Mouse (Mus musculus) kidney, postnatal 0 days (tissue): ENCODE data around the gene Kazald1. TPM values are rescaled to one million over a fixed set of nuclear protein-coding genes. Genes with fewer than 3 reads are reported as not detected.

Source experiments
- ATAC-seq: fragments of 200-750 bp; cut with Nextera tagmentation; replicated peaks from 2 replicates; pipeline ENCODE4 v1.8.0; 2017; ENCODE audit warnings: low read depth, moderate number of reproducible peaks, moderate TSS enrichment, moderate library complexity; ENCODE audit not compliant: low FRiP score
- DNase-seq: peaks from one replicate; pipeline ENCODE4 v3.0.0-alpha.2; 2016; ENCODE audit warnings: low spot score
- H3K27ac ChIP-seq: fragments of 300-500 bp; sonication (generic); 2 replicates; pipeline ENCODE4 v1.5.1; 2014; ENCODE audit warnings: mild to moderate bottlenecking
- H3K27me3 ChIP-seq: fragments of 300-500 bp; sonication (generic); 2 replicates; pipeline ENCODE4 v1.6.1; 2014; ENCODE audit warnings: low read length, mixed read lengths; ENCODE audit not compliant: insufficient read depth
- H3K36me3 ChIP-seq: fragments of 300-500 bp; sonication (generic); 2 replicates; pipeline ENCODE4 v1.6.1; 2014; ENCODE audit warnings: low read length, mixed read lengths; ENCODE audit not compliant: insufficient read depth
- H3K4me1 ChIP-seq: fragments of 300-500 bp; sonication (generic); replicated peaks from 2 replicates; pipeline ENCODE4 v1.6.1; 2014; ENCODE audit warnings: antibody characterized with exemption, low read length, mixed read lengths; ENCODE audit not compliant: insufficient read depth
- H3K4me2 ChIP-seq: fragments of 300-500 bp; sonication (generic); 2 replicates; pipeline ENCODE4 v1.6.1; 2014; ENCODE audit warnings: mild to moderate bottlenecking, low read length, moderate library complexity, mixed read lengths
- H3K4me3 ChIP-seq: fragments of 300-500 bp; sonication (generic); replicated peaks from 2 replicates; pipeline ENCODE4 v1.5.1; 2014; ENCODE audit warnings: low read depth, low read length
- H3K9ac ChIP-seq: fragments of 300-500 bp; sonication (generic); 2 replicates; pipeline ENCODE4 v1.6.1; 2014; ENCODE audit warnings: low read depth, low read length
- H3K9me3 ChIP-seq: fragments of 300-500 bp; sonication (generic); replicated peaks from 2 replicates; pipeline ENCODE4 v1.6.1; 2016; ENCODE audit warnings: low read length, inconsistent platforms, mixed read lengths
- CTCF ChIP-seq: IDR thresholded peaks from 2 replicates; pipeline ENCODE4 v1.5.1; 2016; ENCODE audit warnings: antibody characterized with exemption, low read depth, mild to moderate bottlenecking, moderate library complexity
- WGBS: fragments of 180-500 bp; shearing (Covaris S2); extraction: QIAGEN DNeasy Blood & Tissue Kit; methylation state at CpG from one replicate; pipeline ENCODE4 v1.1.7; 2014; 5-methylcytosine and 5-hydroxymethylcytosine counted together
- polyA plus RNA-seq: library from polyadenylated mRNA; unstranded; fragments of >200 nt; fragmentation: Nextera tagmentation; extraction: Ambion mirVana; gene quantifications from 2 replicates; pipeline ENCODE4 v1.2.1, GENCODE M21; 2015

The Kazald1 gene
- polyA plus RNA-seq, 1 experiment from 2014 or later, result 23.6 TPM

- no peaks in the 10 kb centered on the region for H3K9me3 ChIP-seq
- WGBS, result 22% methylated on average over 17 of the region's 17 CpGs
- H3K4me1 ChIP-seq, result no peaks in the 10 kb centered on the region
Measured at GRCm38 (mm10) chr19:45067170-45067569, 7.9 kb upstream of the Kazald1 start.

GRCm38 (mm10) chr19:45067758-45068510, 7.1 kb upstream of the Kazald1 start:
- DNase-seq, result no peak
- Histone ChIP-seq H3K9me3 (no peaks in the 10 kb centered on the region), H3K9ac (no peak overlapping the region), H3K27ac (no peak overlapping the region), H3K4me3 (no peak overlapping the region), H3K4me1 (no peaks in the 10 kb centered on the region), H3K4me2 (no peak overlapping the region), H3K36me3 (no peaks in the 10 kb centered on the region), H3K27me3 (peaks cover 39% of the 10 kb centered on the region)
- WGBS, result 76% methylated on average over 7 of the region's 7 CpGs
- no peak for ATAC-seq
- TF ChIP-seq CTCF, result no peak

More at GRCm38 (mm10) chr19:45067170-45067569, 7.9 kb upstream of the Kazald1 start:
- DNase-seq (no peak), ATAC-seq (no peak)
- Histone ChIP-seq H3K36me3 (no peaks in the 10 kb centered on the region), H3K9ac (no peak overlapping the region), H3K27me3 (peaks cover 39% of the 10 kb centered on the region), H3K27ac (no peak overlapping the region), H3K4me3 (no peak overlapping the region), H3K4me2 (no peak overlapping the region)
- TF ChIP-seq CTCF, result no peak

- peak overlapping the region; percentile 88 for H3K9ac ChIP-seq
- ATAC-seq (no peak), DNase-seq (peak; percentile 97)
- no peaks in the 10 kb centered on the region for H3K9me3 ChIP-seq
- no peaks in the 10 kb centered on the region for H3K36me3 ChIP-seq
- TF ChIP-seq CTCF, result peak; percentile 88
- peaks cover 13% of the 10 kb centered on the region for H3K4me1 ChIP-seq
- H3K4me3 ChIP-seq, result peak overlapping the region; percentile 55
- H3K4me2 ChIP-seq, result peak overlapping the region; percentile 82
- H3K27me3 ChIP-seq, result peaks cover 22% of the 10 kb centered on the region
- peak overlapping the region; percentile 95; the same call in 1 of the 2 replicates for H3K27ac ChIP-seq
- WGBS, result 6% methylated on average over 20 of the region's 20 CpGs
Measured at GRCm38 (mm10) chr19:45073871-45074542, 1.0 kb upstream of the Kazald1 start.

GRCm38 (mm10) chr19:45075323-45076035, 438 bp downstream of the Kazald1 start:
- Histone ChIP-seq H3K27me3 (peaks cover 25% of the 10 kb centered on the region), H3K9ac (peak overlapping the region; percentile 88), H3K27ac (peak overlapping the region; percentile 95), H3K4me3 (peak overlapping the region; percentile 55), H3K9me3 (no peaks in the 10 kb centered on the region), H3K4me2 (peak overlapping the region; percentile 82), H3K4me1 (peaks cover 21% of the 10 kb centered on the region), H3K36me3 (no peaks in the 10 kb centered on the region)
- no peak for TF ChIP-seq CTCF
- ATAC-seq (no peak; the same call in 1 of the 2 replicates), DNase-seq (peak; percentile 46)
- 2% methylated on average over 32 of the region's 32 CpGs for WGBS

- no peak for TF ChIP-seq CTCF
- DNase-seq, result no peak
- Histone ChIP-seq H3K9me3 (no peaks in the 10 kb centered on the region), H3K9ac (peak overlapping the region; percentile 46; the same call in 1 of the 2 replicates), H3K4me1 (peaks cover 25% of the 10 kb centered on the region), H3K4me2 (peak overlapping the region; percentile 82), H3K36me3 (no peaks in the 10 kb centered on the region), H3K27ac (no peak overlapping the region), H3K4me3 (peak overlapping the region; percentile 55), H3K27me3 (peaks cover 25% of the 10 kb centered on the region)
- no peak for ATAC-seq
- 13% methylated on average over 17 of the region's 17 CpGs for WGBS
Measured at GRCm38 (mm10) chr19:45076036-45076575, 1.1 kb downstream of the Kazald1 start.
